Mouse (Mus musculus): ENCODE results near the gene Olfr622. TPM values are rescaled to one million over a fixed set of nuclear protein-coding genes. Genes with fewer than 3 reads are reported as not detected.

Olfr622 gene
- not detected in 2 replicates for polyA plus RNA-seq (2015; fragmentation: Nextera tagmentation; extraction: Ambion mirVana)

- Histone ChIP-seq H3K9me3 (replicated peaks; ENCODE audit: control insufficient read depth, low read length, poor library complexity, severe bottlenecking) (no peaks in the 10 kb centered on the region), H3K36me3 (ENCODE audit: control insufficient read depth, insufficient read depth, low read length) (no peaks in the 10 kb centered on the region), H3K27ac (ENCODE audit: low read length) (no peak within 1 kb of the TSS), H3K27me3 (ENCODE audit: control insufficient read depth, insufficient read depth, low read depth, low read length) (no peaks in the 10 kb centered on the region), H3K4me2 (ENCODE audit: low read length) (no peak within 1 kb of the TSS), H3K4me3 (ENCODE audit: low read depth, low read length) (no peak within 1 kb of the TSS), H3K4me1 (ENCODE audit: control insufficient read depth, insufficient read depth, low read length) (no peaks in the 10 kb centered on the region), H3K9ac (ENCODE audit: low read depth, low read length) (no peak within 1 kb of the TSS)
- WGBS = 84% methylated on average over 1 of the region's 1 CpGs
- ATAC-seq = no peak
Observed at GRCm38 (mm10) chr7:103642602-103643001, at the start of gene Olfr622. Gene Olfr622, minus strand, starts transcription at chr7:103642702.

- no peak within 1 kb of the TSS for H3K9ac ChIP-seq (ENCODE audit: low read depth, low read length)
- H3K4me2 ChIP-seq (ENCODE audit: low read length) = no peak within 1 kb of the TSS
- H3K4me3 ChIP-seq (ENCODE audit: low read depth, low read length) = no peak within 1 kb of the TSS
- no peaks in the 10 kb centered on the region for H3K9me3 ChIP-seq (replicated peaks; ENCODE audit: control insufficient read depth, low read length, poor library complexity, severe bottlenecking)
- no peaks in the 10 kb centered on the region for H3K4me1 ChIP-seq (ENCODE audit: control insufficient read depth, insufficient read depth, low read length)
- H3K36me3 ChIP-seq (ENCODE audit: control insufficient read depth, insufficient read depth, low read length) = no peaks in the 10 kb centered on the region
- ATAC-seq = no peak
- H3K27me3 ChIP-seq (ENCODE audit: control insufficient read depth, insufficient read depth, low read depth, low read length) = no peaks in the 10 kb centered on the region
- H3K27ac ChIP-seq (ENCODE audit: low read length) = no peak within 1 kb of the TSS
Observed at GRCm38 (mm10) chr7:103682420-103682819, 39.9 kb upstream of the Olfr622 start, which contains the start of gene Olfr625-ps1. Gene Olfr625-ps1, plus strand, starts transcription at chr7:103682720.

DNA sequence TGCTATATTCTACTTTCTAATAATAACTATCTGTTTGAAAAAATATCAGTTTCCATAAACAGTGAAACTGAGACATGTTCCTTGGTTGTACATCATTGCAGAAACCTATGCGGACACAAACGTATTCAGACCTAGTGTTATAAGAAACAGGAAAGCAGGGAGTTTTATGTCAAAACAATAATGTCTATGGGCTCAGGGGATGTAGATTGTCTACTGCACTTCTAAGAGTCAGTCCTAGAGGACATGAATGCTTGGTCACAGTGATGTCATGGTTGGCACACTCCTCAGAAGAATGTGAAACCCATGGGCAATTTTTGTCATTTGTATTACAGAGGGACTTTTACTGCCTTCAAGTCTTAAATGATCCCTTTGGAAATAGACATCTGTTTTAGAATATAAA is 28.6 kb upstream of the Olfr622 start, which contains the start of gene Olfr624:
Olfr624 (minus strand) TSS at position 101 of the 400 bp plus-strand sequence.
- H3K27me3 ChIP-seq (ENCODE audit: control insufficient read depth, insufficient read depth, low read depth, low read length) = no peaks in the 10 kb centered on the region
- no peak within 1 kb of the TSS for H3K4me3 ChIP-seq (ENCODE audit: low read depth, low read length)
- no peaks in the 10 kb centered on the region for H3K9me3 ChIP-seq (replicated peaks; ENCODE audit: control insufficient read depth, low read length, poor library complexity, severe bottlenecking)
- no peaks in the 10 kb centered on the region for H3K36me3 ChIP-seq (ENCODE audit: control insufficient read depth, insufficient read depth, low read length)
- no peaks in the 10 kb centered on the region for H3K4me1 ChIP-seq (ENCODE audit: control insufficient read depth, insufficient read depth, low read length)
- H3K27ac ChIP-seq (ENCODE audit: low read length) = no peak within 1 kb of the TSS
- no peak within 1 kb of the TSS for H3K4me2 ChIP-seq (ENCODE audit: low read length)
- ATAC-seq = no peak
- H3K9ac ChIP-seq (ENCODE audit: low read depth, low read length) = no peak within 1 kb of the TSS
- WGBS = 98% methylated on average over 2 of the region's 2 CpGs

DNA sequence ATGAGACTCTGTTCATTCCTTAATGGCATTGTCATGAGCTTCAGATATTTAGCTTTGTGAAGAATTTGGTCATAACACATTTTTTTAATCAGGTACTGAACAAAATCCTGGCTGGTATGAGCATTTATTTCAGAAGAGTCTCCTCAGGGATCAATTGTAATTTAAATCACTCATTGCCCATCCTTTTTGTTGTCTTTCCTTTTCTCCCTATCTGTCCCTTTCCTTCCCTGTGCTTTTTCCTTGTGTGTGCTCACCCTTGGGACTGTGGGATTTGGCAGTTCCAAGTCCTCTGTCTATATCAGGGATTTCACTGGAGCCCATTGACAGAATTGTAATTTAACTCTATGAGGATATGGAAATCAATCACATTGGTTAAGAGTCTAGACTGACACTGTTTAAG is 21.1 kb upstream of the Olfr622 start, which contains the start of gene Olfr623:
Olfr623 (minus strand) TSS at position 101 of the 400 bp plus-strand sequence.
- Histone ChIP-seq H3K4me2 (ENCODE audit: low read length) (no peak within 1 kb of the TSS), H3K36me3 (ENCODE audit: control insufficient read depth, insufficient read depth, low read length) (no peaks in the 10 kb centered on the region), H3K9me3 (replicated peaks; ENCODE audit: control insufficient read depth, low read length, poor library complexity, severe bottlenecking) (no peaks in the 10 kb centered on the region), H3K27ac (ENCODE audit: low read length) (no peak within 1 kb of the TSS), H3K9ac (ENCODE audit: low read depth, low read length) (no peak within 1 kb of the TSS), H3K4me3 (ENCODE audit: low read depth, low read length) (no peak within 1 kb of the TSS), H3K27me3 (ENCODE audit: control insufficient read depth, insufficient read depth, low read depth, low read length) (no peaks in the 10 kb centered on the region), H3K4me1 (ENCODE audit: control insufficient read depth, insufficient read depth, low read length) (no peaks in the 10 kb centered on the region)
- ATAC-seq = no peak

DNA sequence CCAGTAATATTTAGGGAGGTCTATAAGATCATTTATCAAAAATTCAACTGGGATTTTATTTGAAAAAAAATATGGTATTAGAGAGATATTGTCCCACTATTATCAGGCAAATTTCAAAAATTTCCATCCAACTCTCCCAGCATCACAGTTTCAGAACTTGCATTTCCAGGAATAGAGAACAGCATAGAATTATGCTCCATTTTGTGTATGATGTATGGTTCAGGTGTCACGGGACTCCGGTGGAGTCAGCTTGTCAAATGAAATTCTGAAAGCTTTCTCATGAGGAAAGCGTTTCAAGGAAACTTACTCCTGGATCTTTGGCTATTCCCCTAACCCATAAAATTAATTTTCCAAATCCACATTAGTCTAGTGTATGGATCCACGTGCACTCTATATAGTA is 1.6 kb upstream of the Olfr622 start:
- Histone ChIP-seq H3K27ac (ENCODE audit: low read length) (no peak overlapping the region), H3K9ac (ENCODE audit: low read depth, low read length) (no peak overlapping the region), H3K36me3 (ENCODE audit: control insufficient read depth, insufficient read depth, low read length) (no peaks in the 10 kb centered on the region), H3K4me2 (ENCODE audit: low read length) (no peak overlapping the region), H3K27me3 (ENCODE audit: control insufficient read depth, insufficient read depth, low read depth, low read length) (no peaks in the 10 kb centered on the region), H3K4me1 (ENCODE audit: control insufficient read depth, insufficient read depth, low read length) (no peaks in the 10 kb centered on the region), H3K9me3 (replicated peaks; ENCODE audit: control insufficient read depth, low read length, poor library complexity, severe bottlenecking) (no peaks in the 10 kb centered on the region), H3K4me3 (ENCODE audit: low read depth, low read length) (no peak overlapping the region)
- no peak for ATAC-seq
- 91% methylated on average over 4 of the region's 4 CpGs for WGBS

DNA sequence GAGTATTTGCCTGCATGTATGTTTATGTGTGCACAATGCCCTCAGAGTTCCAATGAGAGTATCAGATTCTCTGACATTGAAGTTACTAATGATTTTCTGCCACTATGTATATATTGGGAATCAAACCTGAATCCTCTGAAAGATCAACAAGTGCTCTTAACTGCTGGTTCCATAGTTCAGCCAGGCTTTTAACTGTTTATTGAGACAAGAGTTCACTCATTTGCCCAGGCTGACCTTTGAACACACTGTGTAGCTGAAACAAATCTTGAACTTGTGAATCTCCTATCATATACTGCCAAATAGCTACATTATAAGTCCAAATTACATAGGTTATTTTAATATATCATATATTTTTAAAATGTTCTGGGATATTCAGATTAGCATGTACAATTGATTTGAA is 5.7 kb downstream of the Olfr622 start:
- H3K4me3 ChIP-seq (ENCODE audit: low read depth, low read length) = no peak overlapping the region
- H3K4me2 ChIP-seq (ENCODE audit: low read length) = no peak overlapping the region
- no peaks in the 10 kb centered on the region for H3K27me3 ChIP-seq (ENCODE audit: control insufficient read depth, insufficient read depth, low read depth, low read length)
- H3K27ac ChIP-seq (ENCODE audit: low read length) = no peak overlapping the region
- no peaks in the 10 kb centered on the region for H3K36me3 ChIP-seq (ENCODE audit: control insufficient read depth, insufficient read depth, low read length)
- H3K9ac ChIP-seq (ENCODE audit: low read depth, low read length) = no peak overlapping the region
- no peak for ATAC-seq
- H3K4me1 ChIP-seq (ENCODE audit: control insufficient read depth, insufficient read depth, low read length) = no peaks in the 10 kb centered on the region
- no peaks in the 10 kb centered on the region for H3K9me3 ChIP-seq (replicated peaks; ENCODE audit: control insufficient read depth, low read length, poor library complexity, severe bottlenecking)

GRCm38 (mm10) chr7:103612434-103612833 is 30.1 kb downstream of the Olfr622 start, which contains the start of gene Olfr620:
Gene Olfr620, minus strand, starts transcription at chr7:103612534.
- Histone ChIP-seq H3K27me3 (ENCODE audit: control insufficient read depth, insufficient read depth, low read depth, low read length) (no peaks in the 10 kb centered on the region), H3K4me3 (ENCODE audit: low read depth, low read length) (no peak within 1 kb of the TSS), H3K36me3 (ENCODE audit: control insufficient read depth, insufficient read depth, low read length) (no peaks in the 10 kb centered on the region), H3K4me1 (ENCODE audit: control insufficient read depth, insufficient read depth, low read length) (no peaks in the 10 kb centered on the region), H3K27ac (ENCODE audit: low read length) (no peak within 1 kb of the TSS), H3K9me3 (replicated peaks; ENCODE audit: control insufficient read depth, low read length, poor library complexity, severe bottlenecking) (no peaks in the 10 kb centered on the region), H3K4me2 (ENCODE audit: low read length) (no peak within 1 kb of the TSS), H3K9ac (ENCODE audit: low read depth, low read length) (no peak within 1 kb of the TSS)
- 83% methylated on average over 2 of the region's 2 CpGs for WGBS
- no peak for ATAC-seq

- ATAC-seq = no peak
- no peak overlapping the region for H3K27ac ChIP-seq (ENCODE audit: low read length)
- no peaks in the 10 kb centered on the region for H3K27me3 ChIP-seq (ENCODE audit: control insufficient read depth, insufficient read depth, low read depth, low read length)
- H3K4me2 ChIP-seq (ENCODE audit: low read length) = no peak overlapping the region
- no peak overlapping the region for H3K4me3 ChIP-seq (ENCODE audit: low read depth, low read length)
- H3K36me3 ChIP-seq (ENCODE audit: control insufficient read depth, insufficient read depth, low read length) = no peaks in the 10 kb centered on the region
- H3K9ac ChIP-seq (ENCODE audit: low read depth, low read length) = no peak overlapping the region
- H3K4me1 ChIP-seq (ENCODE audit: control insufficient read depth, insufficient read depth, low read length) = no peaks in the 10 kb centered on the region
- WGBS = 92% methylated on average over 2 of the region's 2 CpGs
- no peaks in the 10 kb centered on the region for H3K9me3 ChIP-seq (replicated peaks; ENCODE audit: control insufficient read depth, low read length, poor library complexity, severe bottlenecking)
Observed at GRCm38 (mm10) chr7:103607425-103607824, 35.1 kb downstream of the Olfr622 start.

DNA sequence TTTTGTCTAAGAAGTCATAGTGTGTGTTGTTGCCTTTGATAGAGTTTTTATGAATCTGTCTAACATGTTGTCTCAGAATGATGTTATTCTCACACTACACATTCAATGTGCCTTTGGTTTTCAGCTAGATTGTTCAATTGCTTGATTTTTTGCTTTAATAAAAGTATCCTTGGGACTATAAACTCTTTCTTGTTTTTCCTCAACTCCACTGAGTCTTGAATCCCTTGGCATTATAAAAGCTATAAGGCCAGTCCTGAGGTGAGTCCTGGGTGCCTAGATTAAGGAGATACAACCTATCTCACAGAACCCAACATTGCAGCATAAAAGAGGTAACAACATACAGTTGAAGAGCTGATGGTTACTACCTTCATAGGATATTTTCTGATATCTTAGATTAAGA is 42.2 kb downstream of the Olfr622 start, which contains the start of gene Olfr619:
Olfr619 (plus strand) TSS at position 301 of the 400 bp plus-strand sequence.
- no peaks in the 10 kb centered on the region for H3K27me3 ChIP-seq (ENCODE audit: control insufficient read depth, insufficient read depth, low read depth, low read length)
- H3K4me3 ChIP-seq (ENCODE audit: low read depth, low read length) = no peak within 1 kb of the TSS
- no peak for ATAC-seq
- no peak within 1 kb of the TSS for H3K4me2 ChIP-seq (ENCODE audit: low read length)
- H3K36me3 ChIP-seq (ENCODE audit: control insufficient read depth, insufficient read depth, low read length) = no peaks in the 10 kb centered on the region
- H3K27ac ChIP-seq (ENCODE audit: low read length) = no peak within 1 kb of the TSS
- no peak within 1 kb of the TSS for H3K9ac ChIP-seq (ENCODE audit: low read depth, low read length)
- no peaks in the 10 kb centered on the region for H3K9me3 ChIP-seq (replicated peaks; ENCODE audit: control insufficient read depth, low read length, poor library complexity, severe bottlenecking)
- no peaks in the 10 kb centered on the region for H3K4me1 ChIP-seq (ENCODE audit: control insufficient read depth, insufficient read depth, low read length)
